Mouse (Mus musculus) MEL (cell line): ENCODE data around the gene Irf5. TPM values are rescaled to one million over a fixed set of nuclear protein-coding genes. Genes with fewer than 3 reads are reported as not detected.
A peak's percentile ranks its signal among the peaks of the same experiment; 100 is the strongest.

ENCODE experiments used
- DNase-seq: peaks from one replicate; pipeline ENCODE4 v3.0.0; 2011; ENCODE audit warnings: low read depth, low spot score
- H3K27ac ChIP-seq: 2 replicates; pipeline ENCODE4 v1.5.1; 2012; ENCODE audit warnings: low read depth, mild to moderate bottlenecking, control low read depth, low read length, moderate library complexity; ENCODE audit not compliant: control insufficient read depth
- H3K27me3 ChIP-seq, 2 experiments: fragments of 150-350 bp in 1 of 2; sonication (generic) in 1 of 2; 2 replicates each; pipeline ENCODE4 v1.6.1; 2012; ENCODE audit warnings: low read length in 2 of 2, mild to moderate bottlenecking in 2 of 2, improper control_type of control experiment in 1 of 2, moderate library complexity in 1 of 2; ENCODE audit not compliant: insufficient read depth in 2 of 2, control insufficient read depth in 1 of 2
- H3K36me3 ChIP-seq, 2 experiments: 2 replicates each; pipeline ENCODE4 v1.6.1; 2012 to 2014; ENCODE audit warnings: low read length in 2 of 2, improper control_type of control experiment in 1 of 2, inconsistent platforms in 1 of 2, mild to moderate bottlenecking in 1 of 2; ENCODE audit not compliant: insufficient read depth in 2 of 2, control insufficient read depth in 1 of 2
- H3K4me1 ChIP-seq, 2 experiments: fragments of 150-350 bp in 1 of 2; sonication (generic) in 1 of 2; 2 replicates each; pipeline ENCODE4 v1.6.1; 2012; ENCODE audit warnings: low read length in 2 of 2, improper control_type of control experiment in 1 of 2, mild to moderate bottlenecking in 1 of 2; ENCODE audit not compliant: insufficient read depth in 2 of 2, control insufficient read depth in 1 of 2
- H3K4me3 ChIP-seq, 2 experiments: fragments of 150-350 bp in 1 of 2; sonication (generic) in 1 of 2; 2 replicates each; pipeline ENCODE4 v1.5.1; 2012; ENCODE audit warnings: low read depth in 2 of 2, low read length in 2 of 2, mild to moderate bottlenecking in 2 of 2, moderate library complexity in 2 of 2, control low read depth in 1 of 2, improper control_type of control experiment in 1 of 2; ENCODE audit not compliant: control insufficient read depth in 1 of 2, insufficient read depth in 1 of 2
- H3K79me2 ChIP-seq: 2 replicates; pipeline ENCODE4 v1.6.1; 2012; ENCODE audit warnings: mild to moderate bottlenecking, low read length, moderate library complexity; ENCODE audit not compliant: control insufficient read depth, poor library complexity, insufficient read depth
- H3K9ac ChIP-seq: 2 replicates; pipeline ENCODE4 v1.6.1; 2012; ENCODE audit warnings: low read depth, mild to moderate bottlenecking, control low read depth, low read length, moderate library complexity; ENCODE audit not compliant: control insufficient read depth, poor library complexity, severe bottlenecking
- H3K9me3 ChIP-seq: fragments of 150-350 bp; sonication (generic); replicated peaks from 2 replicates; pipeline ENCODE4 v1.6.1; 2012; ENCODE audit warnings: mild to moderate bottlenecking, low read length, improper control_type of control experiment, moderate library complexity; ENCODE audit not compliant: insufficient read depth
- TCF12 ChIP-seq: IDR thresholded peaks from 2 replicates; pipeline ENCODE4 v1.6.1; 2014; ENCODE audit warnings: low read depth, mild to moderate bottlenecking, inconsistent platforms, low read length, improper control_type of control experiment, moderate library complexity
- ZKSCAN1 ChIP-seq: IDR thresholded peaks from 2 replicates; pipeline ENCODE4 v1.6.1; 2012; ENCODE audit warnings: low read depth, mild to moderate bottlenecking, inconsistent platforms, low read length, improper control_type of control experiment, moderate library complexity
- polyA plus RNA-seq, 2 experiments: library from polyadenylated mRNA; stranded (reverse) in 1 of 2; unstranded in 1 of 2; fragments of >175 nt in 1 of 2; fragments of >200 nt in 1 of 2; gene quantifications; 2 replicates each; pipeline versions ENCODE4 v1.2.1 to v1.2.4; 2012; ENCODE audit warnings: low replicate concordance in 2 of 2, low read depth in 1 of 2; ENCODE audit not compliant: insufficient read length in 2 of 2, insufficient read depth in 1 of 2, missing spikeins in 1 of 2
- total RNA-seq: library from RNA; depleted of rRNA; stranded (reverse); fragments of 300-350 nt; gene quantifications from 2 replicates; pipeline ENCODE4 v1.2.3, GENCODE M21; 2012; rRNA removed

Gene Irf5
- total and polyA plus RNA-seq, 3 experiments = 9.7 to 13.3 TPM; not detected in 1

- TF ChIP-seq TCF12 = no peak
Measured at GRCm38 (mm10) chr6:29580770-29581169, 54.3 kb downstream of the Irf5 start (continued).

DNA sequence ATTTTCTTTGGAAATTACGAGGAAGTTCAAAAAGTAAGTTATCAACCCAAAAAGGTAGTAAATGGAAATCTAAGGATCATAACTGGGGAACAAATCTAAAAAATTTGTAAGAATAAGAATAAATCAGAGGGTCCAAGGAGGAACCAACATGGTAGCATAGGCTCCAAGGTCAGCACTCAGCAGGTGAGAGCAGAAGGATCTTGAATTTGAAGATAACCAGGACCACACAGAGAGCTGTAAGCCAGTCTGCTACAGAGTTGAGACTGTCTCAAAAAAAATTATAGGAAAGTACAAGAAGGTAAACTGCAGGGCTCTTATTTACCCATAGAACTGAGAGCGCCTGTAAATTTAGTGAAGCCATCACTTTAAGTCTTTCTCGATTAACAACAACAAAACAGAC, 54.8 kb downstream of the Irf5 start:
- DNase-seq = peak; percentile 19
- TF ChIP-seq ZKSCAN1 = no peak
- Histone ChIP-seq H3K4me3 (no peak overlapping the region), H3K9ac (no peak overlapping the region), H3K27me3 (no peaks in the 10 kb centered on the region), H3K27ac (no peak overlapping the region), H3K36me3 (peaks cover 15 to 60% of the 10 kb centered on the region in 2 experiments), H3K9me3 (no peaks in the 10 kb centered on the region), H3K79me2 (no peaks in the 10 kb centered on the region), H3K4me1 (peaks cover 4 to 8% of the 10 kb centered on the region in 2 experiments)

Other genes starting within 250 kb of the Irf5 start
- 0.23 TPM in 1 of 2 replicates, not detected in the other for gene Fam71f2, start 247.0 kb upstream of the Irf5 start, total RNA-seq
- gene Fam71f2, start 247.0 kb upstream of the Irf5 start, polyA plus RNA-seq = under 1 TPM in 1 of 2 experiments, not detected in 1; 0.84 TPM
- not detected in 2 replicates for gene Fam71f1, start 207.5 kb upstream of the Irf5 start, total RNA-seq
- gene Fam71f1, start 207.5 kb upstream of the Irf5 start, polyA plus RNA-seq = under 1 TPM in 1 of 2 experiments, not detected in 1; 0.13 TPM
- 80.4 and 98.0 TPM in 2 replicates for gene Calu, start 178.6 kb upstream of the Irf5 start, total RNA-seq
- gene Calu, start 178.6 kb upstream of the Irf5 start, polyA plus RNA-seq = 100 to 1,000 TPM in 1 of 2 experiments, 10 to 100 TPM in 1; 79.4 to 419 TPM
- gene Opn1sw, start 138.2 kb upstream of the Irf5 start, total RNA-seq = 0.23 TPM in 1 of 2 replicates, not detected in the other
- gene Opn1sw, start 138.2 kb upstream of the Irf5 start, polyA plus RNA-seq = under 1 TPM in 1 of 2 experiments, not detected in 1; 0.04 TPM
- gene Ccdc136, start 130.3 kb upstream of the Irf5 start, total RNA-seq = not detected in 2 replicates
- gene Ccdc136, start 130.3 kb upstream of the Irf5 start, polyA plus RNA-seq = under 1 TPM in 1 of 2 experiments, not detected in 1; 0.22 TPM
- gene Flnc, start 93.4 kb upstream of the Irf5 start, total RNA-seq = 0.26 and 0.27 TPM in 2 replicates
- gene Flnc, start 93.4 kb upstream of the Irf5 start, polyA plus RNA-seq = under 1 TPM in 1 of 2 experiments, not detected in 1; 0.31 TPM
- gene Atp6v1f, start 58.9 kb upstream of the Irf5 start, total RNA-seq = 289 and 312 TPM in 2 replicates
- 100 to 1,000 TPM in 1 of 2 experiments, not detected in 1; 349 TPM for gene Atp6v1f, start 58.9 kb upstream of the Irf5 start, polyA plus RNA-seq
- gene Atp6v1fnb, start 55.2 kb upstream of the Irf5 start, total RNA-seq = not detected in 2 replicates
- gene Atp6v1fnb, start 55.2 kb upstream of the Irf5 start, polyA plus RNA-seq = under 1 TPM in 1 of 2 experiments, not detected in 1; 0.13 TPM
- 1.0 and 1.3 TPM in 2 replicates for gene Kcp, start 18.7 kb upstream of the Irf5 start, total RNA-seq
- gene Kcp, start 18.7 kb upstream of the Irf5 start, polyA plus RNA-seq = 1 to 10 TPM in 1 of 2 experiments, not detected in 1; 6.9 TPM
- 64.9 and 71.5 TPM in 2 replicates for gene Tnpo3, start 83.3 kb downstream of the Irf5 start, total RNA-seq
- gene Tnpo3, start 83.3 kb downstream of the Irf5 start, polyA plus RNA-seq = 100 to 1,000 TPM; 139 to 148 TPM
- 20.6 and 41.7 TPM in 2 replicates for gene Tspan33, start 167.6 kb downstream of the Irf5 start, total RNA-seq
- gene Tspan33, start 167.6 kb downstream of the Irf5 start, polyA plus RNA-seq = 10 to 100 TPM in 1 of 2 experiments, not detected in 1; 64.5 TPM
- 52.0 and 62.6 TPM in 2 replicates for gene Smo, start 208.9 kb downstream of the Irf5 start, total RNA-seq
- 10 to 100 TPM in 1 of 2 experiments, not detected in 1; 83.7 TPM for gene Smo, start 208.9 kb downstream of the Irf5 start, polyA plus RNA-seq
- 14.5 and 17.0 TPM in 2 replicates for gene Ahcyl2, start 241.4 kb downstream of the Irf5 start, total RNA-seq
- gene Ahcyl2, start 241.4 kb downstream of the Irf5 start, polyA plus RNA-seq = 10 to 100 TPM in 1 of 2 experiments, not detected in 1; 16.9 TPM